Mouse (Mus musculus) layer of hippocampus, postnatal 10 days (tissue): ENCODE results near the gene Brca1. TPM values are rescaled to one million over a fixed set of nuclear protein-coding genes. Genes with fewer than 3 reads are reported as not detected.
"Not testable (repeated sequence)": the region's sequence is repeated elsewhere in the genome, so short reads cannot be mapped to it uniquely, and the experiment has no call there.

ENCODE experiments used
- DNase-seq, 2 experiments: peaks; one replicate each; pipeline ENCODE4 v3.0.0; 2021; ENCODE audit warnings: low spot score in 2 of 2
- total RNA-seq, 2 experiments: library from RNA; stranded (reverse); gene quantifications; 2 replicates each; pipeline ENCODE4 v1.2.3; 2021

Brca1 gene
- total RNA-seq, 2 experiments from 2014 or later: 2.7 to 3.3 TPM

GRCm38 (mm10) chr11:101451536-101451935 is 100.2 kb downstream of the Brca1 start:
- no peak for DNase-seq

DNA sequence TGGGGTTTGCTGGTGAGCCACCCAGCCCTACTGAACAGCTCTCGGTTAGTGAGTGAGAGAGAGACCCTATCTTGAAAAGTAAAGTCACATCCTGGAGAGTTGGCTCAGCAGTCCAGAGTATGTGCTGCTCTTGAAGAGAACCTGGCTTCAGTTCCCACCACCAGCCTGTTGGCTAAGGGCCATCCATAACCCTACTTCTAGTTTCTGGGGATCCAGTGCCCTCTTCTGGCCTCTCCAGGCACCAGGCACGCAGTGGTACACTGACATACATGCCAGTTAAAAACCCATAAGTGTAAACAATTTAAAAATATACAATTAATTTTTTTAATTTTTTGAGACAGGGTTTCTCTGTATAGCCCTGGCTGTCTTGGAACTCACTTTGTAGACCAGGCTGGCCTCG is 101.4 kb downstream of the Brca1 start:
- no peak for DNase-seq

GRCm38 (mm10) chr11:101449596-101449995 is 102.2 kb downstream of the Brca1 start:
- not testable (repeated sequence) for DNase-seq

- no peak for DNase-seq
These were observed 102.9 kb downstream of the Brca1 start for GRCm38 (mm10) chr11:101448899-101449298.

DNA sequence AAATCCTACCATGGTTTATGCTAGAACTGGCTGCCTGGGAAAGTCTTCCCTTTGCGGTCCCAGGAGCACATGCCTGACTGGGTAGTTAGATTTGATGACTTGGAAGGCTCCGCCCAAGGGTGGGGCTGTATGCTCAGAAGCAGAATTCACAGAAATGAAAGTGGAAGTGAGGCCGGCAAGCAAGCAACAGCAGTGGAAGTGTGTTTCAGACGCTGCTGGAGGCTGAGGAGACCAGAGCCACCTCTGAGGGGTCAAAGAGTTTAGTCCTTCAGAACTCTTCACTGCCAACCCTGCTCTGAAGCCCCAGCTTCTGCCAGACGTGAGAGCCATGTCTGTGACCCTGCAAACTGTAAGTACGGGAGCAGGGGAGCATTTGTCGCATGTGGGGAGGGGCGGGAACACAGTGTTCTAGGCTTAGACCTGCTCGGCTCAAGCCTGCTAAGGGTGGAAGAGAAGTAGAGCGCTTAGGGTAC is 103.4 kb downstream of the Brca1 start, which contains the start of gene Ifi35:
Gene Ifi35 (plus strand): TSS at position 134 of the 473 bp plus-strand sequence.
- DNase-seq: no peak

- DNase-seq: no peak
These were observed 104.0 kb downstream of the Brca1 start for GRCm38 (mm10) chr11:101447786-101448185.

DNA sequence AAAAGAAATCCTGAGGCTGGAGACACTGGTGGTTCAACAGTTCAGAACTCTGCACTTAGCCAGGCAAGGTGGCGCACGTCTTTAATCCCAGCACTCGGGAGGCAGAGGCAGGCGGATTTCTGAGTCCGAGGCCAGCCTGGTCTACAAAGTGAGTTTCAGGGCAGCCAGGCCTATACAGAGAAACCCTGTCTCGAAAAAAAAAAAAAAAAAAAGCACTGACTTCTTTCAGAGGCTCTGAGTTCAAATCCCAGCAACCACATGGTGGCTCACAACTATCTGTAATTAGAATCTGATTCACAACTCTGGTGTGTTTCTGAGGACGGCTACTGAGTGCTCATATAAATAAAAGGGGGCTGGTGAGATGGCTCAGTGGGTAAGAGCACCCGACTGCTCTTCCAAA is 104.9 kb downstream of the Brca1 start:
- DNase-seq: not testable (repeated sequence)

DNA sequence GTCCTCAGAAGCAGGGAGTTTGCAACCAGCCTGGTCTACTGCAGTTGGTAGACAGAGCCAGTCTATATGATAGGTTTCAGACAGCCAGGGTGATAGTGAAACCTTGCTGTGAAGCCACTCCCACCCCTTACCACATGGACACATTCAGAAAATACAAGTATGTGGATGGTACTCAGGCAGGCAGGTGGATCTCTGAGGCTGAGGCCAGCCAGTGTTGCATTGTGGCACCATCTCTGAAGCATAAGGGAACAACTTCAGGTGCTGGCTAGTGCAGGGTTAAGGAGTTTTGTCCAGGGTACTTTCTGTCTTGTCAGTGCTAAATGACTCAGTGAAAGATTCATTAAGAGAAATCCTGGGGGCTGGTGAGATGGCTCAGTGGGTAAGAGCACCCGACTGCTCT is 105.4 kb downstream of the Brca1 start:
- no peak for DNase-seq

GRCm38 (mm10) chr11:101442760-101443159 is 109.0 kb downstream of the Brca1 start:
- DNase-seq: no peak

GRCm38 (mm10) chr11:101442127-101442693 is 109.5 kb downstream of the Brca1 start, which contains the start of gene Rpl27:
Rpl27 (plus strand) TSS chr11:101442298.
- DNase-seq: peak; percentile 96 to 97

DNA sequence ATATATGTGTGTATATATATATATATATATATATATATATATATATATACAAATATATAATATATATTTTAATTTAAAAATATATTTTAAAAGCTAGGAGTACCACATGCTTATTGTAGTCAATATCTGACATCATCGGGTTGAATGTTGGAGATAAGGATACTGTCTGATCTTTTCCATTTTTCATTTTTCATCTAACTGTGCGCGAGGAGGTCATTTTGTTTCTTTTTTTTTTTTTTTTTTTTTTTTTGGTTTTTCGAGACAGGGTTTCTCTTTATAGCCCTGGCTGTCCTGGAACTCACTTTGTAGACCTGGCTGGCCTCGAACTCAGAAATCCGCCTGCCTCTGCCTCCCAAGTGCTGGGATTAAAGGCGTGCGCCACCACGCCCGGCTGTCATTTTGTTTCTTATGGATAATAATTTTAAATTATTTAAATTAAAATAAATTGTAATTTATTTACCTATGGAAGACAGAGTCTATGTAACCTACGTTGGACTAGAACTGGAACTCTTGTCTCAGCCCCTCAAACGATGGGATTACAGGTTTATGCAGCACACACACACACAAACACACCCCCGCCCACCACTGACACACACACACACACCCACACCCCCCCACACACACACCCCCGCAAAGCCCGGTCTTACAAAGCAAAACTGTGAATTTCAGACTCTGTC is 110.2 kb downstream of the Brca1 start:
- DNase-seq: not testable (repeated sequence)

Other genes with a start within 250 kb of the Brca1 start
- 100 to 1,000 TPM; 173 to 195 TPM for gene Becn1, start 249.7 kb downstream of the Brca1 start, total RNA-seq
- gene Psme3, start 235.7 kb downstream of the Brca1 start, total RNA-seq: 100 to 1,000 TPM in 1 of 2 experiments, 10 to 100 TPM in 1; 96.6 to 106 TPM
- 1 to 10 TPM; 4.8 TPM for gene Aoc2, start 226.9 kb downstream of the Brca1 start, total RNA-seq
- 1 to 10 TPM; 1.7 to 1.8 TPM for gene Aoc3, start 221.3 kb downstream of the Brca1 start, total RNA-seq
- gene G6pc, start 184.4 kb downstream of the Brca1 start, total RNA-seq: not detected
- gene Aarsd1, start 134.3 kb downstream of the Brca1 start, total RNA-seq: 10 to 100 TPM; 51.0 to 57.2 TPM
- gene Gm27029, start 127.2 kb downstream of the Brca1 start, total RNA-seq: 1 to 10 TPM; 4.1 to 4.5 TPM
- 10 to 100 TPM; 24.4 to 26.4 TPM for gene Rundc1, start 126.9 kb downstream of the Brca1 start, total RNA-seq
- gene Ptges3l, start 126.6 kb downstream of the Brca1 start, total RNA-seq: 1 to 10 TPM; 1.3 to 1.9 TPM
- gene Rpl27, start 109.7 kb downstream of the Brca1 start, total RNA-seq: 10 to 100 TPM; 66.9 to 67.8 TPM
- 1 to 10 TPM; 2.2 to 2.5 TPM for gene Ifi35, start 103.5 kb downstream of the Brca1 start, total RNA-seq
- 100 to 1,000 TPM; 166 to 176 TPM for gene Rnd2, start 87.0 kb downstream of the Brca1 start, total RNA-seq
- 10 to 100 TPM; 67.0 to 77.7 TPM for gene Vat1, start 85.7 kb downstream of the Brca1 start, total RNA-seq
- 100 to 1,000 TPM; 161 to 165 TPM for gene Nbr1, start 194 bp upstream of the Brca1 start, total RNA-seq
- gene Tmem106a, start 30.3 kb upstream of the Brca1 start, total RNA-seq: 1 to 10 TPM; 2.7 to 3.6 TPM
- not detected for gene Gm11634, start 47.3 kb upstream of the Brca1 start, total RNA-seq
- 1 to 10 TPM; 4.2 to 7.7 TPM for gene Rdm1, start 75.2 kb upstream of the Brca1 start, total RNA-seq
- gene Arl4d, start 113.6 kb upstream of the Brca1 start, total RNA-seq: 10 to 100 TPM; 12.1 to 13.3 TPM
- 10 to 100 TPM; 31.3 to 32.3 TPM for gene Dhx8, start 181.0 kb upstream of the Brca1 start, total RNA-seq
- 10 to 100 TPM; 25.8 to 29.3 TPM for gene Etv4, start 233.4 kb upstream of the Brca1 start, total RNA-seq